Mouse (Mus musculus) testis, adult 2 months (tissue): ENCODE data around the gene Tex12.

Experiments used
- CTCF ChIP-seq: fragments of 200-500 bp; IDR thresholded peaks from 2 replicates; pipeline ENCODE4 v1.5.1; 2012; ENCODE audit warnings: low read depth, mild to moderate bottlenecking, inconsistent platforms, low read length, moderate library complexity; ENCODE audit not compliant: control insufficient read depth, insufficient read depth, insufficient replicate concordance
- POLR2A ChIP-seq: fragments of 200-500 bp; IDR thresholded peaks from 2 replicates; pipeline ENCODE4 v1.6.1; 2012; ENCODE audit warnings: low read depth, mild to moderate bottlenecking, inconsistent platforms, low read length, moderate library complexity; ENCODE audit not compliant: control insufficient read depth

- TF ChIP-seq CTCF, result no peak
- TF ChIP-seq POLR2A, result no peak
Observed at GRCm38 (mm10) chr9:50522574-50522973, 38.6 kb downstream of the Tex12 start.
